ENCODE assay signal across 11 mouse cellular contexts in genomic region chr5:120621078-120621765, GRCm38 (mm10). TPM values are rescaled to one million over a fixed set of nuclear protein-coding genes. Genes with fewer than 3 reads are reported as not detected.
DNase-seq lines count a peak whose midpoint lies in the region; ATAC-seq lines count a peak whose summit lies in the region.
"Had no signal": no experiment of that assay in that cellular context is flagged by ENCODE, and none has a peak within 500 bp of the region (broad histone marks: within the 10 kb centered on the region; RNA-seq: fewer than 3 reads in every experiment).

No protein-coding gene starts in this region.

- peaks cover 8% of the 10 kb centered on the region for H3K4me1 ChIP-seq in forebrain, embryonic 16.5 days (replicated peaks; ENCODE audit: control insufficient read depth, insufficient read depth, low read length)
- H3K4me1 ChIP-seq in forebrain, embryonic 14.5 days (ENCODE audit: control insufficient read depth, insufficient read depth, low read length), result no peaks in the 10 kb centered on the region

- no peak overlapping the region for H3K27ac ChIP-seq in forebrain, embryonic 16.5 days (ENCODE audit: low read length)
- H3K27ac ChIP-seq in forebrain, embryonic 14.5 days (ENCODE audit: low read depth, low read length), result no peak overlapping the region

- H3K4me3 ChIP-seq in forebrain, embryonic 16.5 days (replicated peaks; ENCODE audit: low read length), result no peak overlapping the region
- no peak overlapping the region for H3K4me3 ChIP-seq in forebrain, embryonic 14.5 days (ENCODE audit: low read depth, low read length)

- H3K36me3 ChIP-seq in forebrain, embryonic 16.5 days (ENCODE audit: control insufficient read depth, insufficient read depth), result peaks cover 20% of the 10 kb centered on the region
- H3K36me3 ChIP-seq in forebrain, embryonic 14.5 days (ENCODE audit: control insufficient read depth, insufficient read depth, low read length), result peaks cover 89% of the 10 kb centered on the region

- H3K4me2 ChIP-seq in forebrain, embryonic 16.5 days (ENCODE audit: low read length), result no peak overlapping the region
- no peak overlapping the region for H3K4me2 ChIP-seq in forebrain, embryonic 14.5 days (ENCODE audit: low read length)

- DNase-seq in forebrain, embryonic 14.5 days (ENCODE audit: low spot score), result no peak
- DNase-seq in CD4-positive helper T cell, adult 2 months (ENCODE audit: low read depth, low spot score), result peak; percentile 79
- DNase-seq in kidney, adult 18-20 months, result peak; percentile 66
- peak; percentile 77 to 80 for DNase-seq in spleen, adult 18-20 months
- no peak for DNase-seq in ovary, postnatal 10 days (ENCODE audit: low spot score)
- DNase-seq in layer of hippocampus, postnatal 36 days, result no peak
- no peak for DNase-seq in lung, postnatal 36 days

- peak; percentile 4; the same call in 1 of the 2 replicates for ATAC-seq in forebrain, embryonic 16.5 days
- no peak for ATAC-seq in forebrain, embryonic 14.5 days

- H3K9ac ChIP-seq in forebrain, embryonic 16.5 days (replicated peaks; ENCODE audit: low read depth, low read length), result no peak overlapping the region
- no peak overlapping the region for H3K9ac ChIP-seq in forebrain, embryonic 14.5 days (ENCODE audit: low read length)

- 96% methylated on average over 23 of the region's 23 CpGs for whole genome bisulfite sequencing in forebrain, embryonic 16.5 days
- 92% methylated on average over 23 of the region's 23 CpGs for WGBS in forebrain, embryonic 14.5 days

- no peaks in the 10 kb centered on the region for H3K9me3 ChIP-seq in forebrain, embryonic 16.5 days (ENCODE audit: control insufficient read depth, low read length)
- no peaks in the 10 kb centered on the region for H3K9me3 ChIP-seq in forebrain, embryonic 14.5 days (replicated peaks; ENCODE audit: control insufficient read depth, low read length)

- H3K27me3 ChIP-seq in forebrain, embryonic 16.5 days (replicated peaks; ENCODE audit: control insufficient read depth, insufficient read depth, low read length), result no peaks in the 10 kb centered on the region
- H3K27me3 ChIP-seq in forebrain, embryonic 14.5 days (replicated peaks; ENCODE audit: control insufficient read depth, insufficient read depth, low read length), result no peaks in the 10 kb centered on the region

RNA-seq across cellular contexts. Expression of gene Ddx54, which starts 8.7 kb away (rescaled TPM):
- polyA plus RNA-seq in forebrain, embryonic 16.5 days (2015; fragmentation: Nextera tagmentation; extraction: Ambion mirVana), result 49.2 and 49.3 TPM in 2 replicates
- 26.9 and 33.1 TPM in 2 replicates for polyA plus RNA-seq in forebrain, embryonic 14.5 days (2014; fragmentation: Nextera tagmentation; extraction: Ambion mirVana)
- total RNA-seq in layer of hippocampus, postnatal 36 days (2021), result 10 to 100 TPM; 34.4 to 39.5 TPM

RNA-seq across cellular contexts. Expression of gene Rita1, which starts 8.8 kb away (rescaled TPM):
- polyA plus RNA-seq in forebrain, embryonic 16.5 days (2015; fragmentation: Nextera tagmentation; extraction: Ambion mirVana), result 21.2 and 26.9 TPM in 2 replicates
- polyA plus RNA-seq in forebrain, embryonic 14.5 days (2014; fragmentation: Nextera tagmentation; extraction: Ambion mirVana), result 15.9 and 18.3 TPM in 2 replicates
- 10 to 100 TPM; 29.1 to 29.6 TPM for total RNA-seq in layer of hippocampus, postnatal 36 days (2021)

RNA-seq across cellular contexts. Expression of gene Cfap73, which starts 12.8 kb away (rescaled TPM):
- polyA plus RNA-seq in forebrain, embryonic 16.5 days (2015; fragmentation: Nextera tagmentation; extraction: Ambion mirVana), result 0.39 and 0.46 TPM in 2 replicates
- polyA plus RNA-seq in forebrain, embryonic 14.5 days (2014; fragmentation: Nextera tagmentation; extraction: Ambion mirVana), result 0.19 and 0.57 TPM in 2 replicates
- total RNA-seq in layer of hippocampus, postnatal 36 days (2021), result under 1 TPM in 1 of 2 experiments, not detected in 1; 0.77 TPM
- total RNA-seq: heart, adult 18-20 months; monocyte, adult 5-6 weeks had no signal
- polyA plus RNA-seq: embryonic facial prominence, embryonic 11.5 days had no signal

RNA-seq across cellular contexts. Expression of gene Rasal1, which starts 27.4 kb away (rescaled TPM):
- 5.3 and 6.3 TPM in 2 replicates for polyA plus RNA-seq in forebrain, embryonic 16.5 days (2015; fragmentation: Nextera tagmentation; extraction: Ambion mirVana)
- polyA plus RNA-seq in forebrain, embryonic 14.5 days (2014; fragmentation: Nextera tagmentation; extraction: Ambion mirVana), result 1.5 and 3.2 TPM in 2 replicates
- total RNA-seq in layer of hippocampus, postnatal 36 days (2021), result 10 to 100 TPM; 91.6 to 92.0 TPM

RNA-seq across cellular contexts. Expression of gene Iqcd, which starts 32.4 kb away (rescaled TPM):
- polyA plus RNA-seq in forebrain, embryonic 16.5 days (2015; fragmentation: Nextera tagmentation; extraction: Ambion mirVana), result 0.98 and 1.0 TPM in 2 replicates
- polyA plus RNA-seq in forebrain, embryonic 14.5 days (2014; fragmentation: Nextera tagmentation; extraction: Ambion mirVana), result 2.0 and 2.4 TPM in 2 replicates
- 1 to 10 TPM in 1 of 2 experiments, under 1 TPM in 1; 0.35 to 1.2 TPM for total RNA-seq in layer of hippocampus, postnatal 36 days (2021)
- total RNA-seq: heart, adult 18-20 months had no signal

Comparison
In these comparisons a context has a peak if more than half of its experiments do, and no peak if none do; other contexts are left out.
1. DNase-seq: peak in CD4-positive helper T cell, adult 2 months (single experiment), kidney, adult 18-20 months (single experiment) and spleen, adult 18-20 months (2 of 2); none in forebrain, embryonic 14.5 days (single experiment), ovary, postnatal 10 days (single experiment), layer of hippocampus, postnatal 36 days (0 of 2) and lung, postnatal 36 days (single experiment).